Mouse (Mus musculus): ENCODE data around the gene Pitpnb. TPM values are rescaled to one million over a fixed set of nuclear protein-coding genes. Genes with fewer than 3 reads are reported as not detected.

The Pitpnb gene
- total RNA-seq (2022) = 10 to 100 TPM; 81.7 to 89.5 (median 85.7) TPM

DNA sequence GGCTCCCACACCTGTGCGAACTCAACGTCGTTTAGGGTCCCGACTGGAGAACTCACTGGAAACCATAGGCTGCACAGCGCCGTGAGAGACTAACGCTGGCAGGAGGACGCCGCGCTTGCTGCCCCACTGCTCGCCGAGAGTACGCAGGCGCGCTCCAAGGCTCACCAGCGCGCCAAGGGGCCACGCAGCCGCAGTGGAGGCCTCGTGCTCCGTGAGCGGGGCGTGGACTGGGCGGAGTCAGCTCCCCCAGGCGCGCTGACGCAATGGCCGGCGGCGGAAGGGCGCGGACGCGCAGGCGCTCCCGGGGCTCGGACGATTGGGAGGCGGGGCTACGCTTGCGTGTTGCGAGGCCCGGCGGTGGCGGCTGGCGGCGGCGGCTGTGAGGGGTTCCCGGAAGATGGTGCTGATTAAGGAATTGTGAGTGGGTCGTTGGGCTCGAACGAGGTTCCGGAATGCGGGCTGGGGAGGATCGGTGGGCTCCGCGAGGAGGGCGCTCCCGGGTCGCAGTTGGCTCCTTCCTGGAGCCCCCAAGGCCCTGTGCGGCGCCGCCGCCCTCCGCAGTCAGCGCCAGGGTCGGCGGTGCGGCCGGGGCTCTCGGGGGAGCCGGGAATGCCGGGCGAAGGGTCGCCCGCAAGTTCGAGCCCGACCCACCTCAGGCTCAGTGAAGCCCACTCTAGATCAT is at the start of gene Pitpnb:
Gene Pitpnb (plus strand): TSS at position 347 of the 682 bp plus-strand sequence.
- DNase-seq (ENCODE audit: low spot score in 2 of 2) = peak; percentile 88 to 96

GRCm38 (mm10) chr5:111284420-111285175 is 46.0 kb upstream of the Pitpnb start:
- no peak for DNase-seq (ENCODE audit: low spot score in 2 of 2)

DNA sequence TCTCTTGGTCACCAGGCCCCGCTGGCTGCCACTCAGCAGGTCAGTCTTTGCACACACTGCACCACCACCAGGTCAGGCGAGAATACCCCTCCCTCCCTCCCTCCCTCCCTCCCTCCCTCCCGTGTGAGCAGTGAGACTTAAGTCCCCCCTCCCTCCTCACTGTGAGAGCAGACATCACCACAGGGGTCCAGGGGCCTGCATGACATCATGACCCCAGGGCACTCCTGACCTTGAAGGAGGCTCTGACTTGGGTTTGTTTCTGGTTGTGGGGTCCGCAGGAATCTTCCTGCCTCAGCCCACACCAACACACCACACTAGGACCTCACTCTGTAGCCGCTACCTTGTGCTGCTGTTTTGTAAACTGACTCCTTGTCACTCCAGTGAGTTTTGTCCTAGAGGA is 43.0 kb upstream of the Pitpnb start:
- DNase-seq (ENCODE audit: low spot score in 2 of 2) = no peak

GRCm38 (mm10) chr5:111288486-111288885 is 42.1 kb upstream of the Pitpnb start:
- DNase-seq (ENCODE audit: low spot score in 2 of 2) = no peak

- no peak for DNase-seq (ENCODE audit: low spot score in 2 of 2)
These were observed 40.5 kb upstream of the Pitpnb start for GRCm38 (mm10) chr5:111290071-111290470.

DNA sequence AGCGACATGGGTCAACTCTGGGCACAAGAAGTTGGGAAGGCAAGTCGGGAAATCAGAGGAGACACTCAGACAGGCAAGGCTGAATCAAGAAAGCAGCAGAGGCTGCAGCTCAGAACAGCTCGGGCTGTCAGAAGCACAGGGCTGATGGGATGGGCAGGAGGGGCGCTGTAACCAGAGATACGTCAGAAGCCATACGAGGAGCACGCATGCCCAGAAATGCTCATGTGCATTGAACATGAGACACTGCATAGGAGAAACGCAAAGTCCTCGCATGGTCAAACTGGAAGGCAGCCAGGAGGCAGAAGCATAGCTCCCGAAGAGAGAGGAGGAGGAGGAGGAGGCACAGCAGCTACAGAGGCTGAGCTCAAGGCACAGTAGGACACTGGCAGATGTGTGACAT is 38.9 kb upstream of the Pitpnb start:
- DNase-seq (ENCODE audit: low spot score in 2 of 2) = peak; percentile 22 to 77

- no peak for DNase-seq (ENCODE audit: low spot score in 2 of 2)
These were observed 32.8 kb upstream of the Pitpnb start for GRCm38 (mm10) chr5:111297801-111298200.

GRCm38 (mm10) chr5:111298706-111299105 is 31.9 kb upstream of the Pitpnb start:
- no peak for DNase-seq (ENCODE audit: low spot score in 2 of 2)

- no peak for DNase-seq (ENCODE audit: low spot score in 2 of 2)
These were observed 29.8 kb upstream of the Pitpnb start for GRCm38 (mm10) chr5:111300776-111301175.

DNA sequence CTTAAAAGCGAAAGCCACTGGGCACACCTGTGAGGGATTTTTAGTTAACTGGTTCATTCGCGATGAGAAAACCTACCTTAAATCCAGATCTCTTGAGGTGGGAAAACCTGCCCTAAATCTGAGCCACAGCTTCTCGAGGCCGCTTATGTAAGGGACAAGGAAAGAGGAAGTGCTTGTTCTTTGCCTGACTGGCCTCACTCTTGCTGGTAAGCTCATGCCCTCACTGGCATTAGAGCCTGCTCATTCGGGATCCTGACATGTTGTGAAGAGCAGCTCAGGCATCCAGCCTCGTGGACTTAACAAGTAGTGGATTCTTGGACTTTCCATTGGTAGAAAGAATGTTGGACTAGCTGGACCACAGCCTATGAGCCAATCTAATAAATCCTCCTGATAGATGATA is 28.8 kb upstream of the Pitpnb start:
- DNase-seq (ENCODE audit: low spot score in 2 of 2) = no peak

- DNase-seq (ENCODE audit: low spot score in 2 of 2) = no peak
These were observed 25.8 kb upstream of the Pitpnb start for GRCm38 (mm10) chr5:111304730-111305129.

GRCm38 (mm10) chr5:111310185-111310584 is 20.4 kb upstream of the Pitpnb start:
- no peak for DNase-seq (ENCODE audit: low spot score in 2 of 2)

DNA sequence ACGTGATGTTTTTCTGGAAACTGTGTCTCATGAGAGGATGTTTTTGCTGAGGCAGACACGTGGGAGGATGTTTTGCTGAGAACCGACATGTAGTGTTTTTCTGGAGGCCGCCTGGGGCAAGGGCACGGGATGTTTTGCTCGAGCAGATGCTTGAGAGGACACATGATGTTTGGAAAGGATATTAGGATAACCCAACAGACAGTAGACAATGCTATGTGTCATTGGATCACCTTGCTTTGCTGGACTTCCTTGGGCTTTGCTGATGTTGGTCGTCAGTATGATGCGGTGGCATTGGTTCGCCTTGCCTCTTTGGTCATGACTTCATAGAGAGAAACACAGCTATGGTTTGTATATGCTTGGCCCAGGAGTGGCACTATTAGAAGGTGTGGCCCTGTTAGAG is 16.7 kb upstream of the Pitpnb start:
- DNase-seq (ENCODE audit: low spot score in 2 of 2) = no peak

DNA sequence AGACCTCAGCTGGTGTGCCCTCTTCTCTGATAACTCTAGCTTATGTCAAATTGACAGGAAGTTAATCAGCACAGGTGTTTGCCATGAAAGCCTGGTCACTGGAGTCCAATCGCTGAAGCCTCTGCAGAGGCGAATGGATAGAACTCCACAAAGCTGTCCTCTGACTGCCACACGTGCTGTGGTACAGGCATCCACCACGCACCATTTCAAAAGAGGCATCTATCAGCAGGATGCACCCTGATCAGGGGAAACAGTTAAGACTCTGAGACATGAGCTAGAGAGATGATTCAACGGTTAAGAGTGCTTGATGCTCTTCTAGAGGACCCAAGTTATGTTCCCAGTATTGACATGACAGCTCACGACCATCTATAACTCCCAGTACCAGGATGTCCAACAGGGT is 15.5 kb upstream of the Pitpnb start:
- no peak for DNase-seq (ENCODE audit: low spot score in 2 of 2)

DNA sequence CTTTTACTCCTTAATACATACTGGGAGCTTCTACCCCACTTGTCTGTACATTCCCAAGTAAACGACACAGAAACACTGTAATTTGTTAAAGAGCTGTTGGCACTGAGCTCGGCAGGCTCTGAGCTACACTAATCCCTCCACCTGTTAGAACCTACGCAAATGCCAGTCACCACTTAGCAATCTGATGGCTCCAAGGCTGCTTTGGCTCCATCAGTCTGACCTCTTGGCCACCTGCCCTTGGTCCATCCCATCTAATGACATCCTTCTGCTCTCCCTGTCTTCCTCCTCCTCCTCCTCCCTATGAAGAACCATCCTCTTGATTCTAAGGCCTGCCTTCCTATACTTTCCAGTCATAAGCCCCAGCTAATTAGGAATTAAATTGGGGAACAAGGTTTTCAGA is 13.0 kb upstream of the Pitpnb start:
- no peak for DNase-seq (ENCODE audit: low spot score in 2 of 2)

DNA sequence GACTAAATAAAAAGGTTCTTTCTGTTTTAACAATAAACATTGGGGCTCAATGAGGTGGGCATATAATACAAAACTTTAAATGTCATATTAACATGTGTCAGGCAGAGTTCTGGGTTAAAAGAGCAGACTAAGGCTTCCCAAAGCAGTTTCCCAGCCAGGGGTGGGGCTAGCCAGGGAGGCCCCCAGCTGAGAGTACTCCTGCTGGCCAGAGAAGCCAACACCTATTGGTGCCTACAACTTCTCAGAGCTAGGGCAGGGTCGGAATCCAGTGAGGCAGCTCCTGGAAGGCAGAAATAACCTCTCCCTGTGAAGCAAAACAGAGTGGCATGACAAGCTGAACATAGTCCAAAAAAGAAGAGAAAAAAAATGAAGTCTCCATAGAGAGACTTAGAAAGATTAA is 11.6 kb upstream of the Pitpnb start:
- DNase-seq (ENCODE audit: low spot score in 2 of 2) = no peak

DNA sequence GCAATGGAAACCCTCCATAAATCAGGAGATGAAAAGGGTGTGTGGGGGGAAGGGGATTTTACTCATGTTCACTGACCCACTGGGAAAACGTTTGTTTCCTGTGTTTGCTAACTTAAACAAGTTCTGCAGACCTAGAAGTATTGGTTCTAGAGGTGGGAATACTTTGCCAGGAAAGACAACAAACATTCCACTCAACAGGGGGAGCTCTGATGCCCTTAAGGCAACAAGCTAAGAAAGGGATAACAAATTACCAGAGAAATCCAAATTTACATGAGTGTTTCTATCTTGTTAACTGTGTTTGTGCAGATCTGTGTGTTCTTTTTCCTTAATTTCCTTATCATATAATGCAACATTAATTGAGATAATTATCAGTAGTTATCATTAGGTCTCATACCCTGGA is 4.8 kb upstream of the Pitpnb start:
- no peak for DNase-seq (ENCODE audit: low spot score in 2 of 2)

DNA sequence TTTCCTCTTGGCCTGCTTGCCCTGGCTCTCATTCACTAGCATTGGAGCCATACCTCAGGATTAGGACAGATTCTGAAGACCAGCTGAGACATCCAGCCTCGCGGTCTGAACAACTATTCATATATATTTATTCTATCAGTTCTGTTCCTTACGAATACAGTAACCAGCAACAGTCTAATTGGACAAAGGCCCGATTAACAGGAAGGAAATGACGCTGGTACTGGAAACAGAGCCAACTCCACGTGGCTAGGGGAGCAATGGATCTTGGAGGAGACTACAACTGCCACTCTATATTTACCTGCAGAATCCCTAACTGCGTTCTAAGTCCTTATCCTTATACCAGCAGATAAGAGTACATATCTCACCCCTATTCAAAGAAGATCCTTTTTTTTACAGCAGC is 3.1 kb upstream of the Pitpnb start:
- no peak for DNase-seq (ENCODE audit: low spot score in 2 of 2)

DNA sequence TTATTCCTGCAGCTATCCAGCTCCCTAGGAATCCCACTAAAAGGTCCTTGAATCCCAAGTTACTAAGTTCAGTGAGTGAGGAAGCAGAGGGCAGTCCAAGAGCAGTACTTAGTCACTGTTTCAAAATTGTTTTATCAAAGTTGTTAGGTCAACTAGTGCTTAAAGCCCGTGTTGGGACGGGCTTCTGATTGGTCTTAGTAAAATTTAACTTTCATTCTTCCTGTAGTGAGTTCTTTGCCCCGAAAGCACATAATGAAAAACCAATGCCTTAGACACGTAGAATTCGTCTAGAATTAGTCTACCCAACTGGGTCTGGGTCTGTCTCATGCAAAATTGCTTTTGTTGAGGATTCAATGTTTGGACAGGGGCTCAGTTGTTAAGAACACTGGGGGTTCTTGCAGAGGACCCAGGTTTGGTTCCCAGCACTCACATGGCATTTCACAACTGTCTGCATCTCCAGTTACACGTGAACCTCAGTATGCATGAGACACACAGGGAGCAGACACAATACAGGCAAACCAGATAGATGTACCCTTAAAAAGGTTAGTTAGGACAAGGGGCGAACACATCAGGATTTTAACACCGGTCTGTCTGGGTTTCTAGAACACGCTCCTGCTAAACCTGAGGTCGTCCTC is 664 bp upstream of the Pitpnb start:
- no peak for DNase-seq (ENCODE audit: low spot score in 2 of 2)

DNA sequence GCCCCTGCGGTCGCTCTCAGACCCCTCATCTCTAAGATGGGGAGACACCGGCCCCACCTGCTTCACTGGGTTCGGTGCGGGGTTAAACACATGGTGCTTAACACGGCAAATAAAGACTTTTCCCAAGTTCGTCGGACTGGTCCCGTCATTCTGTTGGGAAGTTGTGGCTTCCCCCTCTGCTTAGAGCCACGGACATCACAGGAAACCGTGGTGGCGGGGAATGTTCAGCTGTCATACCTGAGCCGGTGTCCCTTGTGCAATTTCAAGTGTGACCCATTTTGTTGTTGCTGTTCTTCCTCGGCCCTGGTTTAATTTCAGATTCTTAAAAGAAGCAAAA is 504 bp downstream of the Pitpnb start:
- DNase-seq (ENCODE audit: low spot score in 2 of 2) = no peak

DNA sequence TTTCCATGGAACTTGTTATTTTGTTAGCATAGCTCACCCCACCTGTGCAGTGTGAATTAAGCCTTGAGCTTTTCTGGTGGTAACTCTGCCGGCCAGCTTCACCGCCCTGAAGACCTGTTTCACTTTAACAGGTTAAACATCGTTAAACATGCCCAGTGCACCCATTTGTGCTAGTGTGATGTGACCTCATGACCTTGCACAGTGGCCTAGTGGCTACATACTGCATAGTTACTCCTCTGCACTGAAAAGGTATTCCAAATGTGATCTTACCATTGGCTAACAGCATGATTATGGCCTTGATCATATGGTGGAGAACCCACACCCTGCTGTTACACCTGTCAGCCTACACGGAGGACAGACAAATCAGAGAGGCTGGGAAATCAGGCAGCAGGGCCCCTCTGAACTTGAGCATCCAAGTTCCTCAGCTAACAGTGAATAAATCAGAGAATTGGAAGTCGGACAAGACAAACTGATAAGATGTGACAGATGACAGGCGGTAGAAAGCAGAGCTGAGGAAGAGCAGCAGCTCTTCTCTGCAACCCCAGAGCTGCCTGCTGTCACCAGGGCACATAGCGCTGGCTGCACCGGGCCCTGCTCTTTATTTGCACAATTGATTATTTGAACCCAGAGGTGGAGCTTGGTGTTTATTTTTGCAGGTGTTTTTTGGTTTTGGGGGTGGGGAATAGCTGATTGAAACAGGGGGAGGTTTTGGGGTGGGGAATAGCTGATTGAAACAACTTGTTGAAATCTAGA is 5.6 kb downstream of the Pitpnb start:
- no peak for DNase-seq (ENCODE audit: low spot score in 2 of 2)

GRCm38 (mm10) chr5:111341609-111342008 is 11.0 kb downstream of the Pitpnb start:
- DNase-seq (ENCODE audit: low spot score in 2 of 2) = no peak
